Mouse (Mus musculus) lung, postnatal 0 days (tissue): ENCODE data around the gene Pde10a.

Source experiments
- CTCF ChIP-seq: IDR thresholded peaks from 2 replicates; pipeline ENCODE4 v1.5.1; 2016; ENCODE audit warnings: antibody characterized with exemption, mild to moderate bottlenecking
- EP300 ChIP-seq: IDR thresholded peaks from 2 replicates; pipeline ENCODE4 v1.6.1; 2016; ENCODE audit warnings: antibody characterized with exemption, mild to moderate bottlenecking, control low read depth

GRCm38 (mm10) chr17:8781576-8781975, 256.4 kb downstream of the Pde10a start:
- TF ChIP-seq CTCF (no peak), EP300 (no peak)
